Comparison of ENCODE assay signal across 8 mouse cellular contexts in genomic region chr3:104818749-104819134, GRCm38 (mm10). TPM values are rescaled to one million over a fixed set of nuclear protein-coding genes. Genes with fewer than 3 reads are reported as not detected.
DNase-seq lines count a peak whose midpoint lies in the region; ATAC-seq and TF ChIP-seq lines count a peak whose summit lies in the region.

No protein-coding gene starts in this region.

- H3K9ac ChIP-seq in CH12.LX (ENCODE audit: insufficient read depth, low read depth): peak overlapping the region; percentile 87
- peak overlapping the region; percentile 98 for H3K9ac ChIP-seq in heart, postnatal 0 days (replicated peaks; ENCODE audit: low read depth, low read length)

- peak overlapping the region; percentile 38 for H3K4me2 ChIP-seq in CH12.LX (ENCODE audit: insufficient read depth, low read depth, poor library complexity, severe bottlenecking)
- peak overlapping the region; percentile 72 for H3K4me2 ChIP-seq in heart, postnatal 0 days (ENCODE audit: low read depth, low read length)

- no peak; the same call in 1 of the 2 replicates for TF ChIP-seq EP300 in CH12.LX (IDR thresholded peaks at IDR 0.05; ENCODE audit: low read length)
- TF ChIP-seq EP300 in heart, postnatal 0 days (IDR thresholded peaks at IDR 0.05; ENCODE audit: low read depth): no peak

- H3K36me3 ChIP-seq in heart, embryonic 10.5 days: peaks cover 29% of the 10 kb centered on the region
- peaks cover 7 to 26% of the 10 kb centered on the region in 2 experiments for H3K36me3 ChIP-seq in CH12.LX (replicated peaks in 1 of 2; ENCODE audit: control insufficient read depth in 1 of 2, insufficient read depth in 1 of 2, low read length in 1 of 2)
- H3K36me3 ChIP-seq in heart, postnatal 0 days (replicated peaks; ENCODE audit: control insufficient read depth, insufficient read depth, low read length): no peaks in the 10 kb centered on the region; the same call in 1 of the 2 replicates

- H3K27me3 ChIP-seq in heart, embryonic 10.5 days (ENCODE audit: insufficient read depth, poor library complexity, severe bottlenecking): no peaks in the 10 kb centered on the region
- H3K27me3 ChIP-seq in CH12.LX (replicated peaks): no peaks in the 10 kb centered on the region
- no peaks in the 10 kb centered on the region for H3K27me3 ChIP-seq in heart, postnatal 0 days (ENCODE audit: control insufficient read depth, insufficient read depth, low read length)

- H3K9me3 ChIP-seq in heart, embryonic 10.5 days: no peaks in the 10 kb centered on the region
- no peaks in the 10 kb centered on the region for H3K9me3 ChIP-seq in CH12.LX (replicated peaks; ENCODE audit: low read length)
- H3K9me3 ChIP-seq in heart, postnatal 0 days (replicated peaks; ENCODE audit: control insufficient read depth, low read length): no peaks in the 10 kb centered on the region

- no peak for ATAC-seq in heart, postnatal 0 days (ENCODE audit: insufficient read depth, low read depth)

- peak overlapping the region; percentile 98 for H3K4me3 ChIP-seq in heart, embryonic 10.5 days
- peak overlapping the region; percentile 80 to 90 (median 88) for H3K4me3 ChIP-seq in CH12.LX (replicated peaks in 1 of 3; ENCODE audit: low read depth in 2 of 3, low read length in 2 of 3, poor library complexity in 1 of 3)
- H3K4me3 ChIP-seq in heart, postnatal 0 days (ENCODE audit: low read depth, low read length): peak overlapping the region; percentile 98

- no peak for TF ChIP-seq POLR2A in CH12.LX (IDR thresholded peaks at IDR 0.05; ENCODE audit: low read depth, low read length)

- no peaks in the 10 kb centered on the region for H3K79me2 ChIP-seq in CH12.LX (replicated peaks; ENCODE audit: control insufficient read depth, extremely low read depth, insufficient read depth, poor library complexity, severe bottlenecking)

- no peak for TF ChIP-seq RAD21 in CH12.LX (IDR thresholded peaks at IDR 0.05; ENCODE audit: low read depth, low read length)

- no peak for DNase-seq in heart, embryonic 10.5 days (ENCODE audit: low spot score)
- DNase-seq in heart, postnatal 36 days: no peak
- DNase-seq in CH12.LX (ENCODE audit: extremely low read depth): no peak
- DNase-seq in heart, postnatal 0 days (ENCODE audit: low spot score): peak; percentile 39
- peak; percentile 26 for DNase-seq in lung, postnatal 36 days
- no peak for DNase-seq in urinary bladder, postnatal 10 days (ENCODE audit: low spot score)
- no peak for DNase-seq in thymus, postnatal 14 days
- DNase-seq in layer of hippocampus, adult 11-12 months (ENCODE audit: low spot score): no peak

- H3K27ac ChIP-seq in heart, embryonic 10.5 days: peak overlapping the region; percentile 98
- H3K27ac ChIP-seq in CH12.LX (ENCODE audit: insufficient read depth, low read depth): 0 out of 2 replicates have a peak overlapping the region, but pooled peaks have one; percentile 50
- peak overlapping the region; percentile 98 for H3K27ac ChIP-seq in heart, postnatal 0 days (ENCODE audit: low read depth)

- peaks cover 42% of the 10 kb centered on the region for H3K4me1 ChIP-seq in heart, embryonic 10.5 days
- H3K4me1 ChIP-seq in CH12.LX (ENCODE audit: control insufficient read depth in 1 of 2, insufficient read depth in 2 of 2): peaks cover 10 to 60% of the 10 kb centered on the region in 2 experiments
- H3K4me1 ChIP-seq in heart, postnatal 0 days (ENCODE audit: control insufficient read depth, insufficient read depth): peaks cover 33% of the 10 kb centered on the region

- TF ChIP-seq CTCF in CH12.LX (conservative IDR thresholded peaks at IDR 0.05 in 1 of 2, IDR thresholded peaks at IDR 0.05 in 1 of 2; ENCODE audit: low read depth in 2 of 2, low read length in 2 of 2): no peak
- TF ChIP-seq CTCF in heart, postnatal 0 days (IDR thresholded peaks at IDR 0.05; ENCODE audit: low read depth): no peak

- intact Hi-C loops in heart, postnatal 36 days (cut with DNase I): loop anchor here (2.0 to 5.0 kb wide), 3 partner anchors 24 to 46 kb away; partner anchors contain the start of genes Capza1, Fam19a3, Ppm1j and St7l

- dilution Hi-C loops in CH12.LX (cut with MboI; ENCODE audit: extremely low pct_ligation_motif_present, extremely low pct_unique_long_range_greater_than_20kb, low sequenced_read_pairs): no loop called here

- in situ Hi-C loops in CH12.LX (cut with MboI; ENCODE audit: low pct_ligation_motif_present, low pct_unique_long_range_greater_than_20kb, low sequenced_read_pairs): no loop called here

- WGBS in heart, embryonic 10.5 days: 5% methylated on average over 3 of the region's 3 CpGs
- WGBS in heart, postnatal 0 days: 0% methylated on average over 3 of the region's 3 CpGs

TF ChIP-seq in CH12.LX, 34 proteins besides CTCF, POLR2A, EP300 and RAD21:
- TF ChIP-seq SIN3A (IDR thresholded peaks at IDR 0.05; ENCODE audit: low read length) (peak; percentile 5; the same call in 1 of the 2 replicates), ZNF384 (IDR thresholded peaks at IDR 0.05; ENCODE audit: low read depth, low read length) (no peak), ZKSCAN1 (IDR thresholded peaks at IDR 0.05; ENCODE audit: borderline replicate concordance, low read depth, low read length) (no peak), HCFC1 (IDR thresholded peaks at IDR 0.05; ENCODE audit: low read depth, low read length) (no peak)

RNA-seq across cellular contexts. Expression of gene Mov10, which starts 0.4 kb away (rescaled TPM):
- 42.2 and 54.0 TPM in 2 replicates for polyA plus RNA-seq in heart, embryonic 10.5 days (2016; fragmentation: Nextera tagmentation; extraction: Ambion mirVana)
- 1 to 10 TPM; 4.8 to 8.0 TPM for total RNA-seq in heart, postnatal 36 days (2021)
- 15.2 and 18.4 TPM in 2 replicates for total RNA-seq in CH12.LX (2012; rRNA removed)
- total RNA-seq in CH12.LX (2014; rRNA removed): 7.2 and 7.9 TPM in 2 replicates
- polyA plus RNA-seq in CH12.LX (2012; ENCODE audit: insufficient read length, low read depth): 28.0 and 31.9 TPM in 2 replicates
- total RNA-seq in heart, postnatal 0 days (2014; rRNA removed; ENCODE audit: low replicate concordance): 19.9 and 20.2 TPM in 2 replicates
- polyA plus RNA-seq in heart, postnatal 0 days (2015; fragmentation: Nextera tagmentation; extraction: Ambion mirVana): 13.2 and 14.0 TPM in 2 replicates

RNA-seq across cellular contexts. Expression of gene Rhoc, which starts 30.6 kb away (rescaled TPM):
- polyA plus RNA-seq in heart, embryonic 10.5 days (2016; fragmentation: Nextera tagmentation; extraction: Ambion mirVana): 243 and 267 TPM in 2 replicates
- total RNA-seq in heart, postnatal 36 days (2021): 100 to 1,000 TPM in 1 of 2 experiments, 10 to 100 TPM in 1; 93.1 to 100 TPM
- total RNA-seq in CH12.LX (2012; rRNA removed) (6.2 and 8.3 TPM in 2 replicates), CH12.LX (2014; rRNA removed) (1.2 and 1.4 TPM in 2 replicates)
- 7.9 and 8.0 TPM in 2 replicates for polyA plus RNA-seq in CH12.LX (2012; ENCODE audit: insufficient read length, low read depth)
- 165 and 170 TPM in 2 replicates for total RNA-seq in heart, postnatal 0 days (2014; rRNA removed; ENCODE audit: low replicate concordance)
- polyA plus RNA-seq in heart, postnatal 0 days (2015; fragmentation: Nextera tagmentation; extraction: Ambion mirVana): 165 and 170 TPM in 2 replicates

RNA-seq across cellular contexts. Expression of gene Fam19a3, which starts 37.1 kb away (rescaled TPM):
- 0.70 and 1.4 TPM in 2 replicates for polyA plus RNA-seq in heart, embryonic 10.5 days (2016; fragmentation: Nextera tagmentation; extraction: Ambion mirVana)
- total RNA-seq in heart, postnatal 36 days (2021): 1 to 10 TPM; 2.2 to 2.4 TPM
- total RNA-seq in CH12.LX (2012; rRNA removed) (0.04 and 0.08 TPM in 2 replicates), CH12.LX (2014; rRNA removed) (not detected in 2 replicates)
- 0.07 and 0.16 TPM in 2 replicates for polyA plus RNA-seq in CH12.LX (2012; ENCODE audit: insufficient read length, low read depth)
- total RNA-seq in heart, postnatal 0 days (2014; rRNA removed; ENCODE audit: low replicate concordance): 0.77 and 1.1 TPM in 2 replicates
- 1.1 TPM in 2 replicates for polyA plus RNA-seq in heart, postnatal 0 days (2015; fragmentation: Nextera tagmentation; extraction: Ambion mirVana)

RNA-seq across cellular contexts. Expression of gene Ppm1j, which starts 37.9 kb away (rescaled TPM):
- 19.9 and 44.8 TPM in 2 replicates for polyA plus RNA-seq in heart, embryonic 10.5 days (2016; fragmentation: Nextera tagmentation; extraction: Ambion mirVana)
- 10 to 100 TPM; 24.0 to 26.2 TPM for total RNA-seq in heart, postnatal 36 days (2021)
- 4.2 and 6.4 TPM in 2 replicates for total RNA-seq in CH12.LX (2012; rRNA removed)
- 2.1 and 2.7 TPM in 2 replicates for total RNA-seq in CH12.LX (2014; rRNA removed)
- 6.4 and 6.5 TPM in 2 replicates for polyA plus RNA-seq in CH12.LX (2012; ENCODE audit: insufficient read length, low read depth)
- 49.4 and 84.0 TPM in 2 replicates for total RNA-seq in heart, postnatal 0 days (2014; rRNA removed; ENCODE audit: low replicate concordance)
- 59.0 and 67.8 TPM in 2 replicates for polyA plus RNA-seq in heart, postnatal 0 days (2015; fragmentation: Nextera tagmentation; extraction: Ambion mirVana)

RNA-seq across cellular contexts. Expression of gene St7l, which starts 45.1 kb away (rescaled TPM):
- 27.0 and 32.2 TPM in 2 replicates for polyA plus RNA-seq in heart, embryonic 10.5 days (2016; fragmentation: Nextera tagmentation; extraction: Ambion mirVana)
- total RNA-seq in heart, postnatal 36 days (2021): 10 to 100 TPM; 19.1 to 22.5 TPM
- total RNA-seq in CH12.LX (2012; rRNA removed): 10.3 and 10.4 TPM in 2 replicates
- total RNA-seq in CH12.LX (2014; rRNA removed): 13.1 and 14.1 TPM in 2 replicates
- polyA plus RNA-seq in CH12.LX (2012; ENCODE audit: insufficient read length, low read depth): 6.8 and 8.1 TPM in 2 replicates
- 11.6 and 14.2 TPM in 2 replicates for total RNA-seq in heart, postnatal 0 days (2014; rRNA removed; ENCODE audit: low replicate concordance)
- 22.0 and 23.7 TPM in 2 replicates for polyA plus RNA-seq in heart, postnatal 0 days (2015; fragmentation: Nextera tagmentation; extraction: Ambion mirVana)

Comparison
In these comparisons a context has a peak if more than half of its experiments do, and no peak if none do; other contexts are left out.
1. DNase-seq: peak in heart, postnatal 0 days (single experiment) and lung, postnatal 36 days (single experiment); none in heart, embryonic 10.5 days (single experiment), heart, postnatal 36 days (0 of 2), CH12.LX (single experiment), urinary bladder, postnatal 10 days (single experiment), thymus, postnatal 14 days (single experiment) and layer of hippocampus, adult 11-12 months (single experiment).
2. RNA of gene Rhoc, which starts 30.6 kb away (total RNA-seq): 165 to 170 TPM in heart, postnatal 0 days and 93.1 to 100 TPM in heart, postnatal 36 days; 1.2 to 8.3 TPM in CH12.LX; every median in the first group is over 10 times any median in the second.
3. Peak in every context shown above with its lines, with median percentiles within 50 percentile points of each other: H3K27ac ChIP-seq and H3K4me3 ChIP-seq.